ENCODE assay signal across 8 mouse cellular contexts in genomic region chr11:94385977-94386771, GRCm38 (mm10). TPM values are rescaled to one million over a fixed set of nuclear protein-coding genes. Genes with fewer than 3 reads are reported as not detected.
DNase-seq lines count a peak whose midpoint lies in the region; ATAC-seq and TF ChIP-seq lines count a peak whose summit lies in the region.

No protein-coding gene starts in this region.

- 0 out of 2 replicates have a peak overlapping the region, but pooled peaks have one; percentile 3 for H3K4me2 ChIP-seq in embryonic facial prominence, embryonic 12.5 days (replicated peaks)
- H3K4me2 ChIP-seq in hindbrain, embryonic 15.5 days, result peak overlapping the region; percentile 21; the same call in 1 of the 2 replicates
- H3K4me2 ChIP-seq in midbrain, embryonic 13.5 days (replicated peaks), result no peak overlapping the region

- no peak overlapping the region for H3K9ac ChIP-seq in embryonic facial prominence, embryonic 12.5 days
- H3K9ac ChIP-seq in hindbrain, embryonic 15.5 days, result no peak overlapping the region
- H3K9ac ChIP-seq in midbrain, embryonic 13.5 days (replicated peaks), result no peak overlapping the region; the same call in 1 of the 2 replicates

- DNase-seq in thymus, adult 2 months, result peak; percentile 23
- DNase-seq in thymus, adult 18-20 months, result no peak
- peak; percentile 54 for DNase-seq in liver
- DNase-seq in thymus, postnatal 14 days, result peak; percentile 51
- no peak for DNase-seq in layer of hippocampus, postnatal 36 days

- no peaks in the 10 kb centered on the region for H3K36me3 ChIP-seq in thymus, adult 2 months (ENCODE audit: control insufficient read depth, insufficient read depth, low read length)
- H3K36me3 ChIP-seq in embryonic facial prominence, embryonic 12.5 days, result no peaks in the 10 kb centered on the region
- H3K36me3 ChIP-seq in hindbrain, embryonic 15.5 days, result no peaks in the 10 kb centered on the region
- H3K36me3 ChIP-seq in midbrain, embryonic 13.5 days, result no peaks in the 10 kb centered on the region

- no peak overlapping the region for H3K4me3 ChIP-seq in thymus, adult 2 months (ENCODE audit: control insufficient read depth, insufficient read depth, low read length)
- H3K4me3 ChIP-seq in embryonic facial prominence, embryonic 12.5 days, result no peak overlapping the region
- H3K4me3 ChIP-seq in hindbrain, embryonic 15.5 days, result no peak overlapping the region
- no peak overlapping the region for H3K4me3 ChIP-seq in midbrain, embryonic 13.5 days (replicated peaks)

- WGBS in thymus, adult 2 months, result 14% methylated on average over 12 of the region's 12 CpGs
- WGBS in embryonic facial prominence, embryonic 12.5 days, result 35% methylated on average over 12 of the region's 12 CpGs
- 12% methylated on average over 12 of the region's 12 CpGs for WGBS in hindbrain, embryonic 15.5 days
- WGBS in midbrain, embryonic 13.5 days, result 32% methylated on average over 12 of the region's 12 CpGs

- no peak for TF ChIP-seq CTCF in thymus, adult 2 months (IDR thresholded peaks at IDR 0.05; ENCODE audit: borderline replicate concordance, control insufficient read depth, extremely low read depth, insufficient read depth, low read length, poor library complexity)

- no peaks in the 10 kb centered on the region for H3K27me3 ChIP-seq in thymus, adult 2 months (ENCODE audit: control insufficient read depth, insufficient read depth, low read length)
- 0 out of 2 replicates have a peak, but pooled peaks cover under 1% of the 10 kb centered on the region for H3K27me3 ChIP-seq in embryonic facial prominence, embryonic 12.5 days
- no peaks in the 10 kb centered on the region for H3K27me3 ChIP-seq in hindbrain, embryonic 15.5 days
- no peaks in the 10 kb centered on the region for H3K27me3 ChIP-seq in midbrain, embryonic 13.5 days

- no peak for TF ChIP-seq POLR2A in thymus, adult 2 months (IDR thresholded peaks at IDR 0.05; ENCODE audit: control insufficient read depth, extremely low read depth, insufficient read depth, low read length, poor library complexity)

- H3K9me3 ChIP-seq in embryonic facial prominence, embryonic 12.5 days, result no peaks in the 10 kb centered on the region
- H3K9me3 ChIP-seq in hindbrain, embryonic 15.5 days, result no peaks in the 10 kb centered on the region
- H3K9me3 ChIP-seq in midbrain, embryonic 13.5 days, result no peaks in the 10 kb centered on the region

- ATAC-seq in embryonic facial prominence, embryonic 12.5 days (ENCODE audit: insufficient number of reproducible peaks, insufficient read depth, low FRiP score, low TSS enrichment), result no peak
- ATAC-seq in hindbrain, embryonic 15.5 days (ENCODE audit: low FRiP score, low read depth), result peak; percentile 74; the same call in 1 of the 2 replicates
- peak; percentile 53 for ATAC-seq in midbrain, embryonic 13.5 days

- peaks cover 20% of the 10 kb centered on the region for H3K4me1 ChIP-seq in thymus, adult 2 months (replicated peaks; ENCODE audit: control insufficient read depth, insufficient read depth, low read length)
- H3K4me1 ChIP-seq in embryonic facial prominence, embryonic 12.5 days, result peaks cover 10% of the 10 kb centered on the region
- H3K4me1 ChIP-seq in hindbrain, embryonic 15.5 days (replicated peaks), result peaks cover 15% of the 10 kb centered on the region
- H3K4me1 ChIP-seq in midbrain, embryonic 13.5 days (replicated peaks), result peaks cover 12% of the 10 kb centered on the region

- H3K27ac ChIP-seq in thymus, adult 2 months (ENCODE audit: control insufficient read depth, insufficient read depth, low read length), result 0 out of 2 replicates have a peak overlapping the region, but pooled peaks have one; percentile 2
- H3K27ac ChIP-seq in embryonic facial prominence, embryonic 12.5 days, result 0 out of 2 replicates have a peak overlapping the region, but pooled peaks have one; percentile 6
- peak overlapping the region; percentile 13; the same call in 1 of the 2 replicates for H3K27ac ChIP-seq in hindbrain, embryonic 15.5 days (replicated peaks)
- no peak overlapping the region for H3K27ac ChIP-seq in midbrain, embryonic 13.5 days

RNA-seq across cellular contexts. Expression of gene Abcc3, which starts 6.6 kb away (rescaled TPM):
- polyA plus RNA-seq in thymus, adult 2 months (2012; rRNA removed), result 21.5 and 28.4 TPM in 2 replicates
- 0.69 and 0.78 TPM in 2 replicates for polyA plus RNA-seq in embryonic facial prominence, embryonic 12.5 days (2016; fragmentation: Nextera tagmentation; extraction: Ambion mirVana)
- 0.53 and 1.2 TPM in 2 replicates for polyA plus RNA-seq in hindbrain, embryonic 15.5 days (2015; fragmentation: Nextera tagmentation; extraction: Ambion mirVana)
- 0.46 and 0.90 TPM in 2 replicates for polyA plus RNA-seq in midbrain, embryonic 13.5 days (2015; fragmentation: Nextera tagmentation; extraction: Ambion mirVana)
- total RNA-seq in layer of hippocampus, postnatal 36 days (2021), result 1 to 10 TPM; 2.2 to 2.9 TPM

RNA-seq across cellular contexts. Expression of gene Ankrd40, which starts 58.4 kb away (rescaled TPM):
- 117 and 120 TPM in 2 replicates for polyA plus RNA-seq in thymus, adult 2 months (2012; rRNA removed)
- 25.5 and 35.8 TPM in 2 replicates for polyA plus RNA-seq in embryonic facial prominence, embryonic 12.5 days (2016; fragmentation: Nextera tagmentation; extraction: Ambion mirVana)
- 18.3 and 21.5 TPM in 2 replicates for polyA plus RNA-seq in hindbrain, embryonic 15.5 days (2015; fragmentation: Nextera tagmentation; extraction: Ambion mirVana)
- polyA plus RNA-seq in midbrain, embryonic 13.5 days (2015; fragmentation: Nextera tagmentation; extraction: Ambion mirVana), result 10.0 and 11.0 TPM in 2 replicates
- total RNA-seq in layer of hippocampus, postnatal 36 days (2021), result 100 to 1,000 TPM; 127 to 131 TPM

Comparison
In these comparisons a context has a peak if more than half of its experiments do, and no peak if none do; other contexts are left out.
1. DNase-seq: peak in thymus, adult 2 months (single experiment), liver (single experiment) and thymus, postnatal 14 days (single experiment); none in thymus, adult 18-20 months (0 of 2) and layer of hippocampus, postnatal 36 days (0 of 2).
2. RNA of gene Abcc3, which starts 6.6 kb away (polyA plus RNA-seq): 21.5 to 28.4 TPM in thymus, adult 2 months; 0.46 to 0.90 TPM in midbrain, embryonic 13.5 days, 0.69 to 0.78 TPM in embryonic facial prominence, embryonic 12.5 days and 0.53 to 1.2 TPM in hindbrain, embryonic 15.5 days; every median in the first group is over 10 times any median in the second.